Mouse (Mus musculus) cerebellum, postnatal 10 days (tissue): ENCODE data around the gene Atp1b3.
"Not testable (repeated sequence)": the region's sequence is repeated elsewhere in the genome, so short reads cannot be mapped to it uniquely, and the experiment has no call there.

Source experiments
- DNase-seq, 2 experiments: peaks; one replicate each; pipeline ENCODE4 v3.0.0; 2021; ENCODE audit warnings: mixed read lengths in 2 of 2

Atp1b3 gene

DNA sequence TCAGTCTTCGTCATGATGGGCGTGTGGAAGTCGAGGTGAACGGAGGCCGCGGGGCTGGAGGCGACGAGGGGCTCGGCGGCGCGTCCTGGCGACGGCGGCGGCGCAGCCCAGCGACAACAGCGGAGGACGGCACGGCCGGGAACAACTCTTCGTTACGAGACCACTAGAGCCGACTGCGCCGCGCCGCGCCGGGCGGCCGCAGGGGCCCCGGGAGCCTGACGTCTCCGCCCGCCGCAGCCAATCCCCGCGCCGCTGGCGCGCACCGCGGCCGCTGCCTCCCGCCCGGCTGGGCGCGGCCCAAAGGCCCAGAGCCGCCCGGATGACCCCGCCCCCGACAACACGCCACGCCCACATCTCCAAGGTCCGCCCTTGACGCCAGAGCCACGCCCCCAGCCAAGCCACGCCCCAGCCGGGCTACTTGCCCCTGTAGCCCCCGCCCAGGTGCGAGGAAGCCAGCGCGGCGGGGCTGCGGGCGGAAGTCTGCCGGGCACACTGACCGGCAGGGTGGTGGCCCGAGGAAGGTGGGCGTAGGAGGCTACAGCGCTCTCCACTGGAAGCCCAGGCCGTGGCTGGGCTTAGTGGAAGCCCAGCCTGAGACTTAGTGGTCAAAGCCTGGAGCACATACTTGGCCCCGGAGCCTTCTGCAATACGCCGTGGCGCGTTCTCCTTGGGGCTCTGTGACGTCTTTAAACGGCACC lies at the start of gene Atp1b3:
TSS of gene Atp1b3 (minus strand) at position 302 of the 698 bp plus-strand sequence.
- DNase-seq = peak; percentile 100

DNA sequence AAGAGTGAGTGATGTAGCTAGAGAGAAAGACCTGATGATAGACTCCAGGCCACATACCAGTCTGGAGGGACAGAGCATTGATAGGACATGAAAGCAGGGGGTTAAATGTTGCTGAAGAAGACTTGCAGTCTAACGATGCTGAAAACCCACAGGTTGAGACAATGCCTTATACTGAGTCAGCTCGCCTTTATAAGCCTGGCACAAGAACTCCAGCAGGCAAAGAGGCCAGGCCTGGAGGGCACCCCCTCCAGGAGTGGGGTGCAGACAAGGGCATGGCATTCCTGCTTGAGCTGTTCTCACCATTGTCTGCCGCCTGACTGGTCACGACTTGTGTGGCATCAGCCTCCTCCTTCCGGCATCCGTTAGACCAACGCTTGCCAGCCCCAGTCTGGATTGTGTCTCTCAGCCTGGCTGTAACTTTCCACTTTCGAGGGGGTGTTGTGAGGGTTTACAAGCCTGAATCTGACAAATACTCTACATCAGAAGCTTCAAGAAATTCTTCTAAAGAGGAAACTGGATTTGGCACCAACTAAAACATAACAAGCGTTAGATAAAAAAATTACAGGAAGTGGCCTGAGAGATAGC lies 48.7 kb upstream of the Atp1b3 start:
- peak in 1 of 2 experiments; percentile 16 for DNase-seq

DNA sequence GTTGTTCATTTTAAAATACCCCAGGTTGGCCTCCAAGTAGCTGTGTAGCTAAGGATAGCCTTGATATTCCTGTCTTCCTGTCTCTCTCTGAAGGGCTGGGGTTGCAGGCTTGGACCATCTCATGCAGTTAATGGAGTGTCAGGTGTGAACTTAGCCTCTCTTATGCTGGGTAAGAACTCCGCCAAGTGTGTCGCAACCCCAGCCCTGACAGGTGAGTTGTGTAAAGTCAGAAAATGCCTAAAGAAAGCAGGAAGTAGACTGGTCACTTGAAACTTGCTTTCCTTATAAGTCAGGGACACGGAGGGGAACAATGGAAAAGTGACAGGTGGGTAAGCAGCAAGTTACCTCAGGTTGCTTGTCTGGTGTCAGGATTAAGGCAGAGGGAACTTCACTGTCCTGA lies 40.1 kb upstream of the Atp1b3 start:
- DNase-seq = no peak

DNA sequence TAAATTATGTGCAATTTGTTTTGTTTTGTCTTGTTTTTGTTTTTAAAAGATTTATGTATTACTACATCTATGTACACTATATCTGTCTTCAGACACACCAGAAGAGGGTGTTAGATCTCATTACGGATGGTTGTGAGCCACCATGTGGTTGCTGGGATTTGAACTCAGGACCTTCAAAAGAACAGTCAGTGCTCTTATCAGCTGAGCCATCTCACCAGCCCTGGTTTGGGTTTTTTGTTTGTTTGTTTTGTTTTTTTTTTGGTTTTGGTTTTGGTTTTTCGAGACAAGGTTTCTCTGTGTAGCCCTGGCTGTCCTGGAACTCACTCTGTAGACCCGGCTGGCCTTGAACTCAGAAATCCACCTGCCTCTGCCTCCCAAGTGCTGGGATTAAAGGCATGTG lies 35.7 kb upstream of the Atp1b3 start:
- not testable (repeated sequence) for DNase-seq

DNA sequence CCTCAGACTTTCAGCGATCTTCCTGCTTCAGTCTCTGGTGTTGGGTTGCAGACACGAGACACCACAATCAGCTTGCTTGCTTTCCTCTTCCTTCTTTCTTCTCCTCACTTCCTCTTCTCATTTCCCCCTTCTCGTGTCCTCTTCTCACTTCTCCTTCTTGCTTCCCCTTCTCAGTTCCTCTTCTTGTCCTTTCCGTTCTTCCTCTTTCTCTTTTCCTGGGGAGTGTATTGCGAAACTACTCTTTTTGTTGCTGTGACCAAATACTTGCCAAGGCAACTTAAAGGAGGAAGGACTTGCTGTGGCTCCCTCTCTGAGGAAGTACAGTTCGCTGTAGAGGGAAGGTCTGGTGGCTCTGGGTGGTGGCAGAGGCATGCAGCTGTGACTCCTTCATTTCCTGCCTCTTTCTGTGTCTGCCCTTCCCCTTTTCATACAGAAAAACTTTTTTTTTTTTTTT lies 35.2 kb upstream of the Atp1b3 start:
- no peak for DNase-seq

DNA sequence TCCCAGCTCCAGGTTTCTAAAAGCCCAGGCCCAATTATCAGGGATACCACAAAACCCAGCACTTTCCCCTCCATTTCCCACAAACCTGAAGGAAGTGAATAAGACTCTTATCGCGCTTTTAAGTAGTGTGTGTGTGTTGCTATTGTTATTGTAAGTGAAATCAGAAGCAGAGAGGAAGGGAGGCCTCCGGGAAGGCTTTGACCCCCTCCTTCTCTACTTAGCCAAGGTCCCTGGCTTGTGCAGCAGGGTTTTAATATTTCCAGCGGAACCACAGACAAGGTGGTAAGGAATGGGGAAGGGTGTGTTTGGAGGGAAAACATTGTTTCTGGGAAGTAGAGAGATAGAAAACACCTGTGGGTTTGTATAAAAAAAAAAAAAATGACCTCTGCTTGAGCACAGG lies 34.4 kb upstream of the Atp1b3 start:
- DNase-seq = no peak

DNA sequence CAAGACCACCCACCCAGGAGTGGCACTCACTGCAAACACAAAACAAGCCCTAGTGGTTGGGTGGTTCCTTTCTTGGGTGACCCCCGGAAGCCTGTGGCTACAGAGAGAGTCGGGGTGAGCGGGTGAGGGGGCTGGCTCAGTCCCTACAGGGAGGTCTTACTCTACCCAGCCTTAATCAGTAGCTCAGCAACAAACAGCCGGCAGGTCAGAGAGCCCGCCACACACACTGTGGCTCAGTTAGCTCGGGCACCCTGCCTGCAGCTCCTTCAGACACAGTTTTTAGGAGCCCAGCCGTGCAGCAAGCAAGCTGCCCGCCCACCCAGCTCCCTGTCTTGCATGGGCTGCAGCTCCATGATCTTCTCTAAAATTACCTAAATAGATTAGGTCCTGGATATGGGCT lies 33.9 kb upstream of the Atp1b3 start:
- peak; percentile 26 to 43 for DNase-seq

DNA sequence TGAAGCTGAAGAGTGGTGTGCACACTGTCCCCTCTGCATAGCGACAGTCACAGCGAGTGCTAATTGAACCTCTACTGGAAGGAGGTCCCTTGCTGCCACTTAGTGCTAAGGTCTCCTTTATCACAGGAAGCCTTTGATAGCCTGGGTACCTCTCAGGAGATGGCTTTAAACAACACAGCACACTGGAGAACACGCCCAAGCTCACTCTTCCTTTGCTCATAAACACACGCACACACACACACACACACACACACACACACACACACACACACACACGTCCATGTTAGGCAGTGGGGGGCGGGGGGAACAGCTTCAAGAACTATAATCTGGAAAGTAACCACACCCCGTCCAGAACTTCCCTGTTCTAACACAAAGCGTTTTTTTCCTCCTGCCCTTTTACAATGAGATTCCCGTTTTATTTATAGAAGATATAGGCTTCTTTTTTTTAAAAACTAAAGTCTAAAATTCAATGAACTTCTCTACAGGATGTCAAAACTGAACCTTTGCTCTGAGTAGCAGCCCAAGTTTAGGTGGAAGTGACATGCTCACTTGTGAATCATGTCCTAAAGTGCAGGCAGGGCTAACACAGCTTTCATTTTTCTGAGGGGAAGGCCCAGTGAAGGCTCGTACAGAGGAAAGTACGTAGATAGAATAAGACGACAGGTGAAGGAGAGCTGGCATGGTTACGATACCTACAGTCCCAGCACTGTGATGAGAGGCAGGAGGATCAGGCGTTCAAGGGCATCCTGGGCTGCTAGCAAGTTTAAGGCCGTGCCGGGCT lies 30.9 kb upstream of the Atp1b3 start:
- DNase-seq = no peak

DNA sequence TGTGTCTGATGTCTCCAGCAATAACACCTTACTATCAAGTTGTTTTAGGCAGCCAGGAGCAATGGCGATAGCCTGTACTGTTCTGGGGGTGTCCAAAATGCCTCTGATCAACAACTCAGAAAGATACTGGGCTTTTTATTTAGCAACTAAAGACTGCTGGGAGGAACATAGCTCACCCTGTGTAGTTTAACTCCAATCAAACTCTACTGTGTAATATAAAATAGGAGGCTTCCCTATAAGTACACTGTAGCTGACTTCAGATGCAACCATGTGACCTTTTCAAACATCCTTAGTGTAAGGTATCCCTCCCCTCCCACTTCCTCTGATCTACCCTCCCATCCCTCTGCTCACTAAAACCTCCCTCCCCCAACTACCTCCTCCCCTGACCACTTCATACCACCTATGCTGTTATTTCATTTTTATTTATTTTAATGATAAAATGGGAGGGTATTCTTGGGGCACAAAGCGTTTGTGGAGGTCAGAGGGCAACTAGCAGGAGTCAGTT lies 29.5 kb upstream of the Atp1b3 start:
- no peak for DNase-seq

DNA sequence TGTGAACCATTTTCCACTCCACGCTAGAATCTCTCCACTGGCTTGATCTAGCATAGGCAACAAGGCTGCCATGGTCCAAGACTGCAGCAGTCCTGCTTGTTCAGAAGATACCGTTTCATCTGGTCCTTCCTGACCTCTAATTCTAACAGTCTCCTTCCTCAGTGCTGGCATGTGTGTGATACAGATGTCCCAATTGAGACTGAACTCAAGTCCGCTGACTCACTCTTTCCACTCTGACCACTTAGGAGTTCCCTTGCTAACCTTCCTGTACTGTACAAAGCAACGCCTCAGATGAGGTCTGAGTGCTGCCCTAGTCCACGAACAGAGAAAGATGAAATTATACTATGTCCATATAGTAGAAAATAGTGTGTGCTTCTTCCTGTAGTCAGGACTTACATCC lies 28.9 kb upstream of the Atp1b3 start:
- DNase-seq = no peak

DNA sequence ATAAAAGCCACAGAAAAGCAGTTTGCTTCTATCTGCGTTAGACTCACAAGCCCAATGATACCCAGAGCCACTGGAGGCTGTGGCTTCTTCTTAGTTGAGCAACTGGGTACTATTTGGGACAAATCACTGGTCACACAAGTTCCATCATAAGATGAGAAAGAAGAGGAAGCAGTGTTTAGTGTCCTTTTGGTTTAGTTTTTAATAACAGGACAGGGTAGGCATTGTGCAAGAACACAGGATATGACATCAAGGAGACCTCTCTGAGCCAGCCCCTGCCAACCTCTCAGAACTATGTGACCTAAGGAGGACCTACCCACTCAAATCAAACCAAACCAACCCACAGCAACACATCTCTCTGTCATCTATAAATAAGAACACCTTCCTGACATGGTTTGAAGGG lies 27.7 kb upstream of the Atp1b3 start:
- no peak for DNase-seq

DNA sequence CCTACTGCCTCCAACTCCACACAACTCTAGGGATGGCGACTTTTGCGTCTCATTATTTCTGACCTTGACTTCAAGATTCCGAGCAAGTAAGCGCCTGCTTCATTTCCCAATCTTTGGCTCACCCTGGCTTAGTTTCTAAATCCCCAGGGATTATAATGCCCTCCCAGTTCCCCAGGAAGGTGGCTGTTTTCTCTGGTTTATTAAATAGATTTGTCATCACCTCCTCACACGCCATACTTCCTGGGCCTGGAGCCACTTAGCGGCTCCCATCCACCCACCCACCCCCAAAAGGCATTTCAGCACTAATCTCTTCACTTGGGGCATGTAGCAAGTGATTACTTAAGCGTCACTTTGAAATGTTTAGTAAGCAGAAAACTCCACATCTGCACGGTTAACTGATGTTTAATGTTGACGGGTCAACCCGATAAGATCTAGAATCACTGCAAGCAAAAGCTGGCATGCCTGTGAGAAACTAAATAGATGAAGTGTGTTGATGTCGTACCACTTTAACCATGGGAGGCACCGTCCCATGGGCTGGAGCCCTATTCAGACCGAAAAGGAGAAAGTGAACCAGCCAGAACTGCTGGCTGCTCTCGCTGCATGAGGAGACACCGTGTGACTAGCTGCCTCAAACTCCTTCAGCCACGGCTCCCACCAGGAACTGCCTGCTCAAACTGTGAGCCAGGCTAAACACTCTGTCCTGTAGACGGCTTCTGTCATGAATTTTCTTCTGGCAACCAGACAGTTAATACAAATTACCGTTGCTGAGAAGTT lies 19.7 kb upstream of the Atp1b3 start:
- no peak for DNase-seq

DNA sequence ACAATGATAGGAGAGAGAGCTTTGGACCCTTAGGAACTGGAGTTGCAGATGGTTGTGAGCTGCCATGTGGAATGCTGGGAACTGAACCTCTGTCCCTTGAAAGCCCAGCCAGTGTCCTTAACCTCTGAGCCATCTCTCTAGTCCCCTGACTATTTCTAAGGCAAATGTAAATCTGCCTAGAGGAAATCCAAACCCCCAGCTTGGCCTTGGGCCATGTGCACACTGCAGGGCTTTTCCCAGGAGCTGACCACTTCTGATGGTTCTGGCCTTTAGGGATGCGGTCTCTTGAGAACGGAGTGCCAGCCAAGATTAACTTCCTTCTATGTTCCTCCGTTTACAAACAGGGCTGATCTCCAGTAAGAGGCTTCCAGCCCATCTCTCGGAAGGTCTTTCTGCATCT lies 18.5 kb upstream of the Atp1b3 start:
- no peak for DNase-seq

DNA sequence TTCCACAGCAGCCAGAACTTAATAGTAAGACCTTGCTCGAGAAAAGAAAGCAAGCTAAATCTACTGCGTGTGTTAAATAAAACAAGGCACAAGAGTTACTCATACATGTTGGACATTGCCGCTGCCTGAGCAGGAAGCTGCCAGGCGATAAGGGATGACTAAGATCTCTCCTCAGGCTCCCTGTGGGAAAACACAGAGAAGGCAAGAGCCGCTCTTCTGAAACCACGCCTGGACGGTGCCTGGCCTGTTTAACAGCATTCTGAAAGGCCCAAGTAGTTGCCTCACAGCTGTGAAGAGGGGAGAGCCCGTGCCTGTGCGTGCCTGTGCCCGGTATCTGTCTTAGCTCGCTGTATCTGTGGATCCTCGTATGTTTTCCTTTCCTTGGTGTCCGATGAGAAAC lies 17.2 kb upstream of the Atp1b3 start:
- DNase-seq = no peak

DNA sequence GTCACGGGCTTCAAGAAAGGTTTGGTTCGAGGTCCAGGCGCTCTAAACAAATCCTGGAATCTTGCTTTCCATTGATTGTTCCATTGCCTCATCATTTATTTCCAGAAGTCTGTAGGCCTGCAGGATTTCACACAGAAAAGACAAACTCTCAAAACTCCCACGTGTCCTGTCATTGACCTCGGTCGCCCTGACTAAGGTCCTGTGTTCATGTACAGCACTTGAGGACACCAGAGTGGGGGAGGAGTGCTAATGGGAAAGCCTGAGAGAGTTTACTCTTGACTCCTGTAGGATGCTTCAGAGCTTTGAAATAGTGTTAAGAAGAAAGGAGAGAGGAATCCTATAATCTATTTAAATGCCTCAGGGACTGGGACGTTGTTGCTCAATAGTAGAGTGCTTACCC lies 15.3 kb upstream of the Atp1b3 start:
- no peak for DNase-seq

DNA sequence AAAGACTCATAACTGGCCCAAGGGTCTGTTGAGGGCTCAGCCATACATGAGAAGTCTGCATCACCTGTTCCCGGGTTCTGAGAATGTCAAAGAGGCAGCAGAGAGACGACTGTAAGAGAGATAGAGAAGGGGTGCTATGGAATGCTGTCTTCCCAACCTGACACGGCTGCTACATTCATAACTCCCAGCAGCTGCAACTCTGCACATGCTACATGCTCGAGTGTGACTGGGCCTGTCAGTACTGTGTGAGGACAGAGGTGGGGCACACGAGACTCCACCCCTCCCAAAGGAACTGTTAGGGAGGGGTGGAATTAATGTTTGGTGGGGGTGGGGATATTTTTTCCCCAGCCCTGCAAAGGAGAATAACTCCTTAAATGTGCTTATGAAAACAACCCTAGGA lies 14.5 kb upstream of the Atp1b3 start:
- no peak for DNase-seq

DNA sequence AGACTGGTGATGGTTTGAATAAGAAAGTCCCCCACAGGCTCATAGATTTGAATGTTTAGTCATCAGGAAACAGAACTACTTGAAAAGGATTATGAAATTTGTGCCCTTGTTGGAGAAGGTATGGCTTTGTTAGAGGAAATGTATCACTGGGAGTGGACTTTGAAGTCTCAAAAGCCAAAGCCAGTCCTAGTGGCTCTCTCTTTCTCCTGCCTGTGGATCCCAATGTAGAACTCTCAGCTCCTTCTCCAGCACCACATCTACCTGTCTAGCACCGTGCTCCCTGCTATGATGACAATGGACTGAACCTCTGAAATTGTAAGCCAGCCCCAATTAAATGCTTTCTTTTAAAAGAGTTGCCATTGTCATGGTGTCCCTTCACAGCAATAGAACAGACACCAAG lies 12.9 kb upstream of the Atp1b3 start:
- no peak for DNase-seq

DNA sequence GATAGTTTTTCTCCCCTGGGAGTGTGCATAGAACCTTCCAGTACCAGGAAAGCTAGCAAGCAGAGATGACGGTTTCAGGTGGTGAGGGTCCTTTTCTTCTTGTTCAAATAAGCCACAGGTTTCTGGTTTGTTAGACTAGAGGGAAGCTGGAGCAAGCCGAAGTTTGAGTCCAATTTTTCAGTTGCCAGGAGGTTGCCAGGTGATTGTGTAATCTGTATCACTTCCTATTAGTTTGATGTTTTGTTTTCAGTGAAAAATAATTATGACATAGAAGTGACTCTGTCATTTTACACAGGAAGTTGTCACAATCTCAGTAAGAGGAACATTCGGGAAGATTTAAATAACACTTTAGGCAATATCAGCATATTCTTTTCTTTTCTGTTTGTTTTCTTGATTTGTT lies 11.6 kb upstream of the Atp1b3 start:
- DNase-seq = no peak

DNA sequence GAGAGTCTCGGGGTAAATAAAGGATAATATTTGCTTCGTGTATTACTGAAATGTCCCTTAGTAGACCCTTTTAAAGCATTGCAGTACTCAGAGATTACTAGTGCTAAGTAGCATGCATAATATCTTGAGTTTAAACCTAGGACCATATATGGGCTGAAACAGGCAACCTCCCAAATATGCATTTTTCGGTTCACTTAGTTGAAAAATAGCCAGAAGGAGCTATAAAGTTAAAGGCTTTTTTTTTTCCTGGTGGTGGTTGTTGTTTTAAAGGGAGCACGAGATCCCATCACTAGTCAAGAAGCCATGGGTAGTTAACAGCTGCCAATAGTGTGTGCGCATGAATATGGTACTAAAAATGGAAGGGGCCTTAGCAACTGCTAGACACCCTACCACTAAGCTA lies 6.8 kb upstream of the Atp1b3 start:
- DNase-seq = no peak

DNA sequence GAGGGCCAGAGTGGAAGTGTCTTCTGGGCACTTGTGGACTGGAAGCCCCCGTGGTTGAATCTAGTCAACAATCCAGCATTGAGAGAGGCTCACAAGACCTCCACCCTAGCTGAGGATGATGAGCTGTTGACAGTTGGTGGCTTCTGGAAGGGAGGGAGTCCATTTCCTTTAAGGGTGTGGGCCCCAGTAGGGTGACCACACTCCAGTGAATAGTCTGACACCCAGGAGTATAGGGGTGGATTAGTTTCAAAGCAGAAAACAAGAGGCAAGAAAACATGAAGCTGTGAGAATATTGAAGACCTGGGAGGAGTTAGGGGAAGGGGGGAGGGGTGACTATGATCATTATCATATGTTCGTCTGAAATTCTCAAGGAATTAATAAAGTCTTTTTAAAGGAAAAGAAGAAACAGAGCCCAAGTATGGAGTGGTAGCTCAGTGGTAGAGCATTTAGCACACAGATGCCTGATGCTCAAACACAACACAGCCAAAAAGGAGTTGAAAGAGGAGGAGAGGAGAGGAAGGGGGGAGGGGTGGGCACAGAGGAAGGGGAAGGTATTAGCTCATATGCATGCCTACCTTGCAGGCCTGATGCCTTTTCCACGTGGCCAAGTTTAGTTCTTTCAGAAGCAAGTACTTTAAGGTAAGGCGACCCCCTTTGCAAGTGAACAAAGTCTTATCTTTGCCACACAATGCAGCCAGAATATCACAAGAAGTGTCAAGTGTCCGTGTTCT lies 5.6 kb upstream of the Atp1b3 start:
- no peak for DNase-seq

DNA sequence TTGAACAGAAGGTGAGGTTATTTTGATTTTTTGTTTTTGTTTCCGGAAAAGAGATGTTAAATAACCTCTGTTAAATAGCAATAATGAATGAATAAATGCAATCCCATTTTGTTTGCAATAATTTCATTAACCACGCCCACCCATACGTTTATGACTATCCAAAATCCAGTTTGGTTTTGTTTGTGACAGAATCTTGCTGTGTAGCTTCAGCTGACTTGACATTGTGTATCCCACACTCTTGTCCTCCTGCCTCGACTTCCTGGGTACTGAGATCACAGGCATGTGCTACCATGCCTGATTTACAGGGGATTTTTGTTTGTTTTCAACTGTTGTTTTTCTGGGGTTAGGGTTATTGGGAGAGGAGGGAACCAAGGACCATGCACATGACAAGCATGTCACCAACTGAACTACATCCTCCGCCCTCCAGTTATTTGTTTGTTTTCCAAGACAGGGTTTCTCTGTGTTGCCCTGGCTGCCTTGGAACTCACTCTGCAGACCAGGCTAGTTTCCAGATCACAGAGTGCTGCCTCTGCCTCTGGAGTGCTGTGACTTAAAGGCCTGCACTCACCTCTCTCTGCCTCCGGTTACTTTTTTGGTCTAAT lies 1.1 kb upstream of the Atp1b3 start:
- peak; percentile 43 to 51 for DNase-seq

DNA sequence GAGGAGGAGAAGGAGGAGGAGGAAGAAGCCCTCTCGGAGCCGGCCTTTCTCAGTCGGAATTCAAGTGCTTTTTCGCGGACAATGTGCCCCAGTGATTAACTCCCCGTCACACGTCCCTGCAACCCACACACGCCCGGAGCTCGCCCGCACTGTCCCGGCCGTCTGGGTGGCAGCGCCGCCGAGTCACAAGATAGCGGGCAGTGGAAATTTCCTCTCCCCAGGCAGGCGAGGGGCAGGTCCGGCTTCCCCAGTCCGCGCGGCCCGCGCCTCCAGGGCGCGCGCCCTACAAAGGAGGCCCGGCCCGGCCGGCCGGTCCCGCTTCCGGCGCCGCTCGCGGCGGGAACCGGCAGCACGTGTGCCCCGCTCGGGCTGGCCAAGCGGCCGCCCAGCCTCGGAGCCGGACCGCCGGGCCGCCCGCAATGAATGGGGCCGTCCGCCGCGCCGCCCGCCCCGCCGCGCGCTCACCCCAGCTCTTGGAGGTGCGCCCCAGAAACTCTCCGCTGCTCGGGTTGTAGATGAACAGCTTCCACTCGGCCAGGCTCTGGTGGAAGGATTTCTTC lies 581 bp downstream of the Atp1b3 start:
- DNase-seq = peak; percentile 71 to 76
